Comparison of ENCODE assay signal across 8 mouse cellular contexts in the genomic region with DNA sequence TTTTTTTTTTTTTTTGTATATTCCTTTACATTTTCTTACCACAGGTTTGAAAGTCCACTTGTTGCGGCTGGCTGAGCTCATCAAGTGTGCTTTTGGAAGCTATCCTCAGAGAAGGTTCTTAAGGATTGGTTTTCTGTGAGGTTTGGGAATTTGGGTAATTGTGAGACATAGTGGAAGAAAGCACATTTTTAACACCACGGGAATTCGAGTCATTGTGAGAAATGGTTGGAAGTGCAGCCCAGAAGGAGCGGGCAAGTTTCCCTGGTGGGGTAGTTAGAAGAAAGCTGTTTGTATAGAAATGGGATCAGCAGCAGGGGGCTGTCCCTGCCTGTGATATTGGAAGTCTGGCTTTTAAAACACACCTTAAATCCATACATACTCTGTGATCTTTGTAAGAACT. TPM values are rescaled to one million over a fixed set of nuclear protein-coding genes. Genes with fewer than 3 reads are reported as not detected.
DNase-seq lines count a peak whose midpoint lies in the region; ATAC-seq and TF ChIP-seq lines count a peak whose summit lies in the region.

No protein-coding gene starts in this region.

- DNase-seq in layer of hippocampus, adult 2 months (ENCODE audit: low spot score in 2 of 2), result no peak
- no peak for DNase-seq in layer of hippocampus, adult 8-10 months (ENCODE audit: low spot score in 2 of 2)
- DNase-seq in embryonic facial prominence, embryonic 11.5 days (ENCODE audit: low spot score), result no peak
- DNase-seq in midbrain, postnatal 0 days (ENCODE audit: low spot score), result no peak
- DNase-seq in frontal cortex, postnatal 10 days (ENCODE audit: low spot score in 2 of 2), result no peak
- DNase-seq in testis, postnatal 10 days (ENCODE audit: low spot score), result no peak
- no peak for DNase-seq in yolk sac, embryonic 10.5 days (ENCODE audit: low spot score)

- WGBS in embryonic facial prominence, embryonic 11.5 days, result 7% methylated on average over 4 of the region's 4 CpGs
- WGBS in hindbrain, embryonic 16.5 days, result 7% methylated on average over 4 of the region's 4 CpGs
- 10% methylated on average over 4 of the region's 4 CpGs for WGBS in midbrain, postnatal 0 days

- no peaks in the 10 kb centered on the region for H3K36me3 ChIP-seq in embryonic facial prominence, embryonic 11.5 days (replicated peaks; ENCODE audit: control insufficient read depth, insufficient read depth, low read depth, low read length)
- H3K36me3 ChIP-seq in hindbrain, embryonic 16.5 days (ENCODE audit: control insufficient read depth, insufficient read depth, low read length), result no peaks in the 10 kb centered on the region
- no peaks in the 10 kb centered on the region for H3K36me3 ChIP-seq in midbrain, postnatal 0 days (ENCODE audit: insufficient read depth, low read length)

- no peak for TF ChIP-seq CTCF in layer of hippocampus, adult 2 months (conservative IDR thresholded peaks at IDR 0.05)
- TF ChIP-seq CTCF in midbrain, postnatal 0 days (IDR thresholded peaks at IDR 0.05), result no peak

- peak overlapping the region; percentile 52 for H3K4me2 ChIP-seq in embryonic facial prominence, embryonic 11.5 days (ENCODE audit: low read depth, low read length)
- peak overlapping the region; percentile 68 for H3K4me2 ChIP-seq in hindbrain, embryonic 16.5 days (ENCODE audit: low read length)
- H3K4me2 ChIP-seq in midbrain, postnatal 0 days (ENCODE audit: low read depth, low read length, poor library complexity, severe bottlenecking), result peak overlapping the region; percentile 71

- H3K27me3 ChIP-seq in embryonic facial prominence, embryonic 11.5 days (ENCODE audit: control insufficient read depth, insufficient read depth, low read length), result no peaks in the 10 kb centered on the region
- H3K27me3 ChIP-seq in hindbrain, embryonic 16.5 days (replicated peaks; ENCODE audit: control insufficient read depth, insufficient read depth, low read length), result no peaks in the 10 kb centered on the region
- H3K27me3 ChIP-seq in midbrain, postnatal 0 days (ENCODE audit: insufficient read depth, low read length), result no peaks in the 10 kb centered on the region

- H3K27ac ChIP-seq in layer of hippocampus, adult 2 months, result 0 out of 2 replicates have a peak overlapping the region, but pooled peaks have one; percentile 90
- H3K27ac ChIP-seq in embryonic facial prominence, embryonic 11.5 days (replicated peaks; ENCODE audit: low read depth, low read length), result no peak overlapping the region
- no peak overlapping the region for H3K27ac ChIP-seq in hindbrain, embryonic 16.5 days (ENCODE audit: low read depth, low read length)
- no peak overlapping the region for H3K27ac ChIP-seq in midbrain, postnatal 0 days (ENCODE audit: low read depth, low read length)

- peak overlapping the region; percentile 92 for H3K9ac ChIP-seq in embryonic facial prominence, embryonic 11.5 days (replicated peaks; ENCODE audit: low read length)
- peak overlapping the region; percentile 88 for H3K9ac ChIP-seq in hindbrain, embryonic 16.5 days (ENCODE audit: low read depth, low read length)
- H3K9ac ChIP-seq in midbrain, postnatal 0 days (replicated peaks; ENCODE audit: low read length, poor library complexity, severe bottlenecking), result peak overlapping the region; percentile 85

- H3K9me3 ChIP-seq in embryonic facial prominence, embryonic 11.5 days (replicated peaks; ENCODE audit: control insufficient read depth, low read length), result no peaks in the 10 kb centered on the region
- H3K9me3 ChIP-seq in hindbrain, embryonic 16.5 days (ENCODE audit: control insufficient read depth, low read length), result no peaks in the 10 kb centered on the region
- H3K9me3 ChIP-seq in midbrain, postnatal 0 days (ENCODE audit: low read length), result no peaks in the 10 kb centered on the region

- no peaks in the 10 kb centered on the region for H3K4me1 ChIP-seq in embryonic facial prominence, embryonic 11.5 days (ENCODE audit: control insufficient read depth, insufficient read depth, low read length)
- peaks cover 28% of the 10 kb centered on the region for H3K4me1 ChIP-seq in hindbrain, embryonic 16.5 days (ENCODE audit: control insufficient read depth, insufficient read depth, low read depth, low read length)
- peaks cover 10% of the 10 kb centered on the region for H3K4me1 ChIP-seq in midbrain, postnatal 0 days (ENCODE audit: insufficient read depth, low read length)

- H3K4me3 ChIP-seq in layer of hippocampus, adult 2 months, result peak overlapping the region; percentile 84
- peak overlapping the region; percentile 92 for H3K4me3 ChIP-seq in embryonic facial prominence, embryonic 11.5 days (ENCODE audit: low read depth, low read length)
- peak overlapping the region; percentile 92 for H3K4me3 ChIP-seq in hindbrain, embryonic 16.5 days (ENCODE audit: low read length)
- peak overlapping the region; percentile 90 for H3K4me3 ChIP-seq in midbrain, postnatal 0 days (ENCODE audit: low read depth, low read length)

- no peak for ATAC-seq in embryonic facial prominence, embryonic 11.5 days (replicated peaks; ENCODE audit: insufficient number of reproducible peaks, low FRiP score, low TSS enrichment, low read depth)
- no peak for ATAC-seq in hindbrain, embryonic 16.5 days
- no peak for ATAC-seq in midbrain, postnatal 0 days (ENCODE audit: low FRiP score)

RNA-seq across cellular contexts. Expression of gene Plekha3, which starts 0.9 kb away (rescaled TPM):
- 10 to 100 TPM; 43.9 to 48.0 TPM for total RNA-seq in layer of hippocampus, adult 2 months (2021)
- 10 to 100 TPM; 40.0 to 54.5 (median 45.7) TPM for total RNA-seq in layer of hippocampus, adult 8-10 months (2022)
- polyA plus RNA-seq in embryonic facial prominence, embryonic 11.5 days (2014; fragmentation: Nextera tagmentation; extraction: Ambion mirVana), result 11.7 and 15.6 TPM in 2 replicates
- 3.6 and 3.8 TPM in 2 replicates for polyA plus RNA-seq in hindbrain, embryonic 16.5 days (2015; fragmentation: Nextera tagmentation; extraction: Ambion mirVana)
- 19.9 and 22.1 TPM in 2 replicates for total RNA-seq in midbrain, postnatal 0 days (2014; rRNA removed)
- polyA plus RNA-seq in midbrain, postnatal 0 days (2015; fragmentation: Nextera tagmentation; extraction: Ambion mirVana), result 6.9 and 8.7 TPM in 2 replicates

RNA-seq across cellular contexts. Expression of gene Fkbp7, which starts 3.0 kb away (rescaled TPM):
- 1 to 10 TPM; 5.0 to 6.1 TPM for total RNA-seq in layer of hippocampus, adult 2 months (2021)
- total RNA-seq in layer of hippocampus, adult 8-10 months (2022), result 1 to 10 TPM; 7.3 to 8.4 (median 8.1) TPM
- 42.6 and 45.8 TPM in 2 replicates for polyA plus RNA-seq in embryonic facial prominence, embryonic 11.5 days (2014; fragmentation: Nextera tagmentation; extraction: Ambion mirVana)
- polyA plus RNA-seq in hindbrain, embryonic 16.5 days (2015; fragmentation: Nextera tagmentation; extraction: Ambion mirVana), result 12.7 and 16.3 TPM in 2 replicates
- total RNA-seq in midbrain, postnatal 0 days (2014; rRNA removed), result 7.8 and 11.9 TPM in 2 replicates
- 11.6 and 13.5 TPM in 2 replicates for polyA plus RNA-seq in midbrain, postnatal 0 days (2015; fragmentation: Nextera tagmentation; extraction: Ambion mirVana)

RNA-seq across cellular contexts. Expression of gene Pjvk, which starts 27.7 kb away (rescaled TPM):
- total RNA-seq in layer of hippocampus, adult 2 months (2021), result under 1 TPM in 1 of 2 experiments, not detected in 1; 0.39 TPM
- total RNA-seq in layer of hippocampus, adult 8-10 months (2022), result under 1 TPM in 1 of 4 experiments, not detected in 3; 0.52 TPM
- 0.72 and 0.93 TPM in 2 replicates for polyA plus RNA-seq in embryonic facial prominence, embryonic 11.5 days (2014; fragmentation: Nextera tagmentation; extraction: Ambion mirVana)
- 0.83 and 1.1 TPM in 2 replicates for polyA plus RNA-seq in hindbrain, embryonic 16.5 days (2015; fragmentation: Nextera tagmentation; extraction: Ambion mirVana)
- 0.19 TPM in 1 of 2 replicates, not detected in the other for total RNA-seq in midbrain, postnatal 0 days (2014; rRNA removed)
- polyA plus RNA-seq in midbrain, postnatal 0 days (2015; fragmentation: Nextera tagmentation; extraction: Ambion mirVana), result 1.2 and 1.3 TPM in 2 replicates

RNA-seq across cellular contexts. Expression of gene Prkra, which starts 28.1 kb away (rescaled TPM):
- total RNA-seq in layer of hippocampus, adult 2 months (2021), result 10 to 100 TPM; 17.7 to 19.3 TPM
- total RNA-seq in layer of hippocampus, adult 8-10 months (2022), result 10 to 100 TPM; 17.5 to 21.9 (median 20.8) TPM
- polyA plus RNA-seq in embryonic facial prominence, embryonic 11.5 days (2014; fragmentation: Nextera tagmentation; extraction: Ambion mirVana), result 102 and 103 TPM in 2 replicates
- polyA plus RNA-seq in hindbrain, embryonic 16.5 days (2015; fragmentation: Nextera tagmentation; extraction: Ambion mirVana), result 104 and 114 TPM in 2 replicates
- 93.6 and 117 TPM in 2 replicates for total RNA-seq in midbrain, postnatal 0 days (2014; rRNA removed)
- polyA plus RNA-seq in midbrain, postnatal 0 days (2015; fragmentation: Nextera tagmentation; extraction: Ambion mirVana), result 109 and 113 TPM in 2 replicates
